Mouse (Mus musculus): ENCODE measurements around the gene Spats2l.

GRCm38 (mm10) chr1:57917342-57917741 lies 143.4 kb downstream of the Spats2l start:
- TF ChIP-seq CTCF (IDR thresholded peaks at IDR 0.05; ENCODE audit: borderline replicate concordance, insufficient read depth, low read depth, low read length) (no peak), POLR2A (IDR thresholded peaks at IDR 0.05; ENCODE audit: borderline replicate concordance, insufficient read depth, low read length) (no peak)

Measured in cerebellum, adult 2 months (tissue).